Mouse (Mus musculus) left cerebral cortex, adult 8-10 months (tissue): ENCODE measurements around the gene Minar1. TPM values are rescaled to one million over a fixed set of nuclear protein-coding genes. Genes with fewer than 3 reads are reported as not detected.
A peak's percentile ranks its signal among the peaks of the same experiment; 100 is the strongest.

Experiments used
- DNase-seq, 2 experiments: peaks; one replicate each; pipeline ENCODE4 v3.0.0; 2022; ENCODE audit warnings: low spot score in 2 of 2
- total RNA-seq, 4 experiments: library from RNA; stranded (reverse); gene quantifications; 2 replicates each; pipeline ENCODE4 v1.2.4; 2022

Minar1 gene
- 1 to 10 TPM; 7.6 to 8.0 (median 7.9) TPM for total RNA-seq

- no peak for DNase-seq
Measured at GRCm38 (mm10) chr9:89623006-89623760, at the start of gene Minar1. Gene Minar1, minus strand, starts transcription at chr9:89623125.

GRCm38 (mm10) chr9:89669878-89670277, 47.0 kb upstream of the Minar1 start:
- DNase-seq, result peak in 1 of 2 experiments; percentile 65

GRCm38 (mm10) chr9:89667306-89667942, 44.5 kb upstream of the Minar1 start:
- no peak for DNase-seq

GRCm38 (mm10) chr9:89650913-89651312, 28.0 kb upstream of the Minar1 start:
- no peak for DNase-seq

GRCm38 (mm10) chr9:89637453-89637852, 14.5 kb upstream of the Minar1 start:
- no peak for DNase-seq

- DNase-seq, result no peak
Measured at GRCm38 (mm10) chr9:89622296-89623005, 474 bp downstream of the Minar1 start.

- no peak for DNase-seq
Measured at GRCm38 (mm10) chr9:89621750-89622149, 1.2 kb downstream of the Minar1 start.

- DNase-seq, result no peak
Measured at GRCm38 (mm10) chr9:89620347-89620746, 2.6 kb downstream of the Minar1 start.

GRCm38 (mm10) chr9:89616946-89617345, 6.0 kb downstream of the Minar1 start:
- no peak for DNase-seq

- no peak for DNase-seq
Measured at GRCm38 (mm10) chr9:89610592-89610991, 12.3 kb downstream of the Minar1 start.

GRCm38 (mm10) chr9:89607321-89607720, 15.6 kb downstream of the Minar1 start:
- no peak for DNase-seq

- DNase-seq, result no peak
Measured at GRCm38 (mm10) chr9:89606256-89606655, 16.7 kb downstream of the Minar1 start.

GRCm38 (mm10) chr9:89601891-89602290, 21.0 kb downstream of the Minar1 start:
- no peak for DNase-seq

- DNase-seq, result no peak
Measured at GRCm38 (mm10) chr9:89600677-89601076, 22.2 kb downstream of the Minar1 start.

GRCm38 (mm10) chr9:89597071-89597470, 25.9 kb downstream of the Minar1 start:
- no peak for DNase-seq

- no peak for DNase-seq
Measured at GRCm38 (mm10) chr9:89596392-89596791, 26.5 kb downstream of the Minar1 start.

GRCm38 (mm10) chr9:89592391-89592790, 30.5 kb downstream of the Minar1 start:
- no peak for DNase-seq

GRCm38 (mm10) chr9:89578422-89578821, 44.5 kb downstream of the Minar1 start:
- DNase-seq, result no peak

- DNase-seq, result peak in 1 of 2 experiments; percentile 13
Measured at GRCm38 (mm10) chr9:89552663-89553062, 70.3 kb downstream of the Minar1 start.
